Mouse (Mus musculus): ENCODE data around the gene Ackr3. TPM values are rescaled to one million over a fixed set of nuclear protein-coding genes. Genes with fewer than 3 reads are reported as not detected.

The Ackr3 gene
- polyA plus RNA-seq, 1 experiment: 84.8 TPM

DNA sequence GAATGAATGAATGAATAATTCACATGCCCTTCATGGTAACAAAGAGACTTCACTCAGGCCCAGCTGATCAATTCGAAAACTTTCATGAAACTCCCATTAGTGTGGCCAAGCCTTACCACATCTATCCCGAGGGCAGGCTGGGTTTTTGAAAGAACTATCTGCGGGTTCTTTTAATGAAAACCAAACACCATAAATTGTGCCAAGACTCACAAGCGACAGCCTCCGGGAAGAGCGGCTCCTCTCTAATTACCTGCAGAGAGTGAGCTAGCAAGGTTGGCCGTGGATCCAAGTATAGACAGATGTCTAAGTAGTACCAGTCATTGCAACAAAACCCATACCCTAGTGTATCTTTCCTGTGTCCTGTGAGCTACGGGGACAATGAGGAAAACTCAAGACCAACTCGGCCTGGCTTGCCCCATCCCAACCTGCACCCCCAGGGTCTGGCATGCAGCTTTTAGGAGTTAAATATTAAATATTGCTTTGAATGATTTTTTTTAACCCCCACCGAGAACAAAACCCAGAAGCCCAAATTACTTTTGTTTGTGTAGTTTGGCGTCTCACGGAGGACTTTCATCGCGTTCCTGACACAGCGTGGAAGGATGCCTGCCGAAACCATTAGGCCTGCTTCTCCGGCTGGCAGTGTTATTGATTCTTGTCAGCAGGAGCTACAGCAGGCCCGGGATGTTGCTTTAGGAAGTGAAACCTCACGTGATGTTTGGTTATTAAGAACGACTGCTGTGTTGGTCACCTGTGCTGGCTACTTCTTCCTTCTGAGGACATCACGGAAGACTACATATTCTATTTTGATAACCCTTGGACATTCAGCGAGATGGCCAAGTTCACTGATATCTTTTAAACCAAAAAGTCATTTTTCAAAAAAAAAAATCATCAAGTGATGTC lies 28.1 kb downstream of the Ackr3 start:
- 86% methylated on average over 22 of the region's 22 CpGs for WGBS
- DNase-seq (ENCODE audit: low read depth in 1 of 2, low spot score in 2 of 2): no peak
- no peak overlapping the region for H3K27ac ChIP-seq (ENCODE audit: insufficient read depth, low read length)

DNA sequence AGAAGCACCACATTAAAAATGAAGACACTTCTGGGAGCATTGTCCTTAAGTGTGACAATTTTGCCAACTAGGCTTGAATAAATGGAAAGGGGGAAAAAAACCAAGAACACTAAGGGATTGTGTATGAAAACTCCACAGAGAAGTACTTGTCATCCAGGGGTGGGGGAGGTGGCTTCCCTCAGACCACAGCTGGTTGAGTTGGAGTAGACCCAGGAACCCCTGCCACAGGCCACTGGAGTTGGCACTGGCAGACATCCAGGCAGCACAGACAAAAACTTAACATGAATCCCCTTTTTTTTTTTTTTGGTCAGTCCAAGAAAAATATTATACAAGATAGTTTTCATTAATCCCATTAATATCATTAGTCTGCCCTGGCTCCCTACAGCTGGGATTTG lies 28.7 kb downstream of the Ackr3 start:
- no peak for TF ChIP-seq POLR2A (IDR thresholded peaks at IDR 0.05; ENCODE audit: low read depth, low read length)
- TF ChIP-seq CTCF (IDR thresholded peaks at IDR 0.05; ENCODE audit: extremely low read depth, insufficient read depth, insufficient read length, insufficient replicate concordance): no peak
- no peaks in the 10 kb centered on the region for H3K4me1 ChIP-seq (ENCODE audit: control insufficient read depth, insufficient read depth, insufficient read length)

More for the DNA sequence above, 28.1 kb downstream of the Ackr3 start:
- Histone ChIP-seq H3K36me3 (ENCODE audit: control insufficient read depth, insufficient read depth, low read length) (no peaks in the 10 kb centered on the region), H3K4me1 (ENCODE audit: control insufficient read depth, insufficient read depth, insufficient read length) (no peaks in the 10 kb centered on the region), H3K27me3 (ENCODE audit: control insufficient read depth, insufficient read depth, low read length) (no peaks in the 10 kb centered on the region), H3K4me3 (ENCODE audit: extremely low read depth, insufficient read depth, insufficient read length) (no peak overlapping the region)
- TF ChIP-seq POLR2A (IDR thresholded peaks at IDR 0.05; ENCODE audit: low read depth, low read length): no peak
- TF ChIP-seq CTCF (IDR thresholded peaks at IDR 0.05; ENCODE audit: extremely low read depth, insufficient read depth, insufficient read length, insufficient replicate concordance): no peak

DNA sequence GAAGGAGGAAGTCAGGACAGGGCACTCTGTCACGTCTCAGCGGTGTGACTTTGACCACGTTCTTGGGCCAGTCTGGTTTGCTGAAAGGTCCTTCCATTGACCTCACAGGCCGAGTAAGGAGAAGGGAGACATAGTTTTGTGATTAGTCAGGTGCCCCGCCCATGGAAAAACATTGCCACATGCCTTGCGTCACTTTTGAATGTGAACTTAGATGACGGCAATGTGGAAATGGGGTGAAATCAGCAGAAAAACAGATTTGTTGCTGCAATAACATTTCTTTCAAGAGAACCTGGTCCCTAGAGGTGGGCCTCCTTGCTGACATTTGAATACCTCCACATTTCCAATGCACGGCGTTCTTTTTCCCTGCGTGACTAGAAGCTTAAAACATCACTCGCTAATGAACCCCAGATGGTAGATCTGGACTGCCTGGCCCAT lies 30.9 kb downstream of the Ackr3 start:
- Histone ChIP-seq H3K4me3 (ENCODE audit: extremely low read depth, insufficient read depth, insufficient read length) (no peak overlapping the region), H3K4me1 (ENCODE audit: control insufficient read depth, insufficient read depth, insufficient read length) (no peaks in the 10 kb centered on the region), H3K27me3 (ENCODE audit: control insufficient read depth, insufficient read depth, low read length) (no peaks in the 10 kb centered on the region), H3K27ac (ENCODE audit: insufficient read depth, low read length) (no peak overlapping the region), H3K36me3 (ENCODE audit: control insufficient read depth, insufficient read depth, low read length) (no peaks in the 10 kb centered on the region)
- TF ChIP-seq POLR2A (IDR thresholded peaks at IDR 0.05; ENCODE audit: low read depth, low read length): no peak
- TF ChIP-seq CTCF (IDR thresholded peaks at IDR 0.05; ENCODE audit: extremely low read depth, insufficient read depth, insufficient read length, insufficient replicate concordance): no peak
- no peak for DNase-seq (ENCODE audit: low read depth in 1 of 2, low spot score in 2 of 2)
- WGBS: 71% methylated on average over 11 of the region's 11 CpGs

More for the DNA sequence above, 28.7 kb downstream of the Ackr3 start:
- DNase-seq (ENCODE audit: low read depth in 1 of 2, low spot score in 2 of 2): no peak
- Histone ChIP-seq H3K4me3 (ENCODE audit: extremely low read depth, insufficient read depth, insufficient read length) (no peak overlapping the region), H3K36me3 (ENCODE audit: control insufficient read depth, insufficient read depth, low read length) (no peaks in the 10 kb centered on the region), H3K27ac (ENCODE audit: insufficient read depth, low read length) (no peak overlapping the region), H3K27me3 (ENCODE audit: control insufficient read depth, insufficient read depth, low read length) (no peaks in the 10 kb centered on the region)

DNA sequence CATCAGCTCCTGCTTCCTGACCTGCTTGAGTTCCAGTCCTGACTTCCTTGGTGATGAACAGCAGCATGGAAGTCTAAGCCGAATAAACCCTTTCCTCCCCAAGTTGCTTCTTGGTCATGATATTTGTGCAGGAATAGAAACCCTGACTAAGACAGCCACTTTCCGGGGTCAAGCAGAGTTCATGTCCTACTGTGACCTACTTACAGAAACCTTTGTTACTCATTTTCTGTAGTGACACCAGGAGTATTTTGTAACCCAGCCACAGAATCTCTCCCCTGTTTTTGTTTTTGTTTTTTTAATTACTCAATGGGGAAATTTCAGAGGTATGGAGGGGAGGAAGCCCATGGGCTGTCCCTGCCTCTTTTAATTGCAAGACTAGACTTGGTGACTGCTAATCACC lies 32.9 kb downstream of the Ackr3 start:
- DNase-seq (ENCODE audit: low read depth in 1 of 2, low spot score in 2 of 2): no peak
- no peak overlapping the region for H3K27ac ChIP-seq (ENCODE audit: insufficient read depth, low read length)
- WGBS: 89% methylated on average over 2 of the region's 2 CpGs
- no peak for TF ChIP-seq POLR2A (IDR thresholded peaks at IDR 0.05; ENCODE audit: low read depth, low read length)
- TF ChIP-seq CTCF (IDR thresholded peaks at IDR 0.05; ENCODE audit: extremely low read depth, insufficient read depth, insufficient read length, insufficient replicate concordance): no peak
- H3K27me3 ChIP-seq (ENCODE audit: control insufficient read depth, insufficient read depth, low read length): no peaks in the 10 kb centered on the region
- no peak overlapping the region for H3K4me3 ChIP-seq (ENCODE audit: extremely low read depth, insufficient read depth, insufficient read length)
- no peaks in the 10 kb centered on the region for H3K4me1 ChIP-seq (ENCODE audit: control insufficient read depth, insufficient read depth, insufficient read length)
- no peaks in the 10 kb centered on the region for H3K36me3 ChIP-seq (ENCODE audit: control insufficient read depth, insufficient read depth, low read length)

DNA sequence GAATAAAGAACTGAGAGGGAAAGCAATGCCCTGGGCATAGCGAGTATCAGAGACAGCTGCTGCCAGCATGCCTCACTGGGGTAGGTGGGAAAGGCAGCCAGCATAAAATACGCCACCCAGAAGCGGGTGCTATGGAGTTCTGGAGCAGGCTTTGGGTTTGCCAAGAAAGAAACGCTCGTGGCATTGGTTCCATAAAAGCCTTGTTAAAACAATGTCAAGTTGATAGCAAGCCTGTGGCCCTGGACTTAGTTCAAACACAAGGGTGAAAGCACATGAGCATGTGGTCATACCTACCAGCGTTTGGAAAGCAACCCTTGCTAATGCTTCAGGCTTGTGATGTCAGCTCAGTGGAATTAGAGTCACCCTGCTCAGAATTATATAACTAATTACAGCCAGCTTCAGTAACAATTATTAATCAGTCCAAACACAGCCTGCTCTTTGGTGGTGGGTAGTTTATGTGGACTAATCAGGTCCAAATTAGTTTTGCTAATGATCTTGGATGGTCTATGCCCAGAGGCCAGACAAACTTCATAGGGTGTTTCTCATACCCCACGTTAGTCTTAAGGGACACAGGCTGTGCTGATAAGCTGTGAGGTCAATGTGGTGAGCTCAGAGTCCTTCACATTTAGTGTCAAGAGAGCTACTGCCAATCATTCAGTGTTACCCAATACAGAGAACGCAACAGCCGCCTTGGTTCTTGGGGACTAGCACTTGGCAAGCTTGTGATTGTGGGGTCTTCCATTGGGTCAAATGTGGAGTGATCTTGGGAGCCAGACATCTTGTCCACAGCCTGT lies 34.5 kb downstream of the Ackr3 start:
- H3K36me3 ChIP-seq (ENCODE audit: control insufficient read depth, insufficient read depth, low read length): no peaks in the 10 kb centered on the region
- H3K4me3 ChIP-seq (ENCODE audit: extremely low read depth, insufficient read depth, insufficient read length): no peak overlapping the region
- no peak for TF ChIP-seq POLR2A (IDR thresholded peaks at IDR 0.05; ENCODE audit: low read depth, low read length)
- no peak for TF ChIP-seq CTCF (IDR thresholded peaks at IDR 0.05; ENCODE audit: extremely low read depth, insufficient read depth, insufficient read length, insufficient replicate concordance)
- H3K27ac ChIP-seq (ENCODE audit: insufficient read depth, low read length): no peak overlapping the region
- no peak for DNase-seq (ENCODE audit: low read depth in 1 of 2, low spot score in 2 of 2)
- WGBS: 85% methylated on average over 9 of the region's 9 CpGs
- no peaks in the 10 kb centered on the region for H3K27me3 ChIP-seq (ENCODE audit: control insufficient read depth, insufficient read depth, low read length)
- no peaks in the 10 kb centered on the region for H3K4me1 ChIP-seq (ENCODE audit: control insufficient read depth, insufficient read depth, insufficient read length)

DNA sequence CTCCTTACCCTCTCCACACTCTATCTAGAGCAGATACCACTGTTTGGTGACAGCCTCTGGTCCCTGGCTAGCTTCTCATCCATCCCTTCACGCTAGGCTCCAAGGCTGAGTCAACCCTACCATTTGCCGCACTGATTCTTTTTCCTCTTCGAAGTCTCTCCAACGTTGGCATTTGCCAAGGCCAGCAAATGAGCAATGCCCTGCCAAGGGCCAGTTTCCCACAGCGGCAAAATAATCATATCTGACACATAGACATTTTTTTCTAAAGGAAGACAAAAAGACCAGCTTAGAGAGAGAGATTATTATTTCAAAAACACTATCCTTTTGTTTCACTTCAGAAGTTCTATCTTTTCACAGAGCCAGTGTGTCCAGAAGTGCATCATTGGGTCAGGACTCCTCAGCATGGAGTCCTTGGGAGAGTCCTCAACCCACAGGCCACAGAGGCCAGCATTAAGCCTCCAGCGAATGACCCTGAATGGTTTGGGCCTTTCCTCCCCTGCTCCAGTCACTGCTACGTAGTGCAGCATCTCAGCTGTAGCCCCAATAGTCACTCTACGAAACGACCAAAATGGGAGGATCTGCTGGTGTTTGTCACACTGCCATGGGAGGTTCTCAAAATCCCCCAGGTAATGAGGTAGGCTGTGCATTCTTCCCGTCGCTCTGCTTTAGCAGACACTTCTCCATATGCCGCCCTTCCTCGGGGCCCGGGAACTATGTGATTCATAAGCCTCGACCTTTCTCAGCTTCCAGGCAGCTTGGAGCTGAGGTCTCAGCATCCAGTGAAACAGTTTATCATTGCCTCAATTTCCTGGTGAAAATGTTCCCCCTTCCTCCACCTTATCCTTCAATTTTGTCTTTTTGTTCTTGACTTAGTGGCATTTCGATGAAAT lies 35.8 kb downstream of the Ackr3 start:
- WGBS: 83% methylated on average over 16 of the region's 16 CpGs
- Histone ChIP-seq H3K27ac (ENCODE audit: insufficient read depth, low read length) (no peak overlapping the region), H3K4me1 (ENCODE audit: control insufficient read depth, insufficient read depth, insufficient read length) (no peaks in the 10 kb centered on the region), H3K4me3 (ENCODE audit: extremely low read depth, insufficient read depth, insufficient read length) (no peak overlapping the region), H3K36me3 (ENCODE audit: control insufficient read depth, insufficient read depth, low read length) (no peaks in the 10 kb centered on the region), H3K27me3 (ENCODE audit: control insufficient read depth, insufficient read depth, low read length) (no peaks in the 10 kb centered on the region)
- no peak for DNase-seq (ENCODE audit: low read depth in 1 of 2, low spot score in 2 of 2)
- no peak for TF ChIP-seq POLR2A (IDR thresholded peaks at IDR 0.05; ENCODE audit: low read depth, low read length)
- no peak for TF ChIP-seq CTCF (IDR thresholded peaks at IDR 0.05; ENCODE audit: extremely low read depth, insufficient read depth, insufficient read length, insufficient replicate concordance)
